Mouse (Mus musculus) heart, embryonic 10.5 days (tissue): ENCODE measurements around the gene Zmat5. TPM values are rescaled to one million over a fixed set of nuclear protein-coding genes. Genes with fewer than 3 reads are reported as not detected.

ENCODE experiments used
- DNase-seq: peaks from one replicate; pipeline ENCODE4 v3.0.0-alpha.2; 2017; ENCODE audit warnings: low spot score
- H3K27ac ChIP-seq: fragments of 300-500 bp; sonication (generic); 2 replicates; pipeline ENCODE4 v1.5.1; 2016; ENCODE audit warnings: mild to moderate bottlenecking
- H3K27me3 ChIP-seq: fragments of 300-500 bp; sonication (generic); 2 replicates; pipeline ENCODE4 v1.6.1; 2016; ENCODE audit warnings: mild to moderate bottlenecking; ENCODE audit not compliant: poor library complexity, insufficient read depth, severe bottlenecking
- H3K36me3 ChIP-seq: fragments of 300-500 bp; sonication (generic); 2 replicates; pipeline ENCODE4 v1.6.1; 2016; ENCODE audit warnings: mild to moderate bottlenecking, moderate library complexity
- H3K4me1 ChIP-seq: fragments of 300-500 bp; sonication (generic); 2 replicates; pipeline ENCODE4 v1.6.1; 2016; ENCODE audit warnings: mild to moderate bottlenecking
- H3K4me3 ChIP-seq: fragments of 300-500 bp; sonication (generic); 2 replicates; pipeline ENCODE4 v1.5.1; 2016; ENCODE audit warnings: mild to moderate bottlenecking, moderate library complexity
- H3K9me3 ChIP-seq: fragments of 300-500 bp; sonication (generic); 2 replicates; pipeline ENCODE4 v1.6.1; 2016; ENCODE audit warnings: mild to moderate bottlenecking, moderate library complexity
- WGBS: fragments of 180-500 bp; shearing (Covaris S2); methylation state at CpG from one replicate; pipeline ENCODE4 v1.1.7; 2016; 5-methylcytosine and 5-hydroxymethylcytosine counted together
- polyA plus RNA-seq: library from polyadenylated mRNA; unstranded; fragments of >200 nt; fragmentation: Nextera tagmentation; extraction: Ambion mirVana; gene quantifications from 2 replicates; pipeline ENCODE4 v1.2.1, GENCODE M21; 2016

The Zmat5 gene
- polyA plus RNA-seq, 1 experiment from 2014 or later: 66.7 TPM

GRCm38 (mm10) chr11:4769293-4769692 lies 64.8 kb downstream of the Zmat5 start:
- Histone ChIP-seq H3K27ac (no peak overlapping the region), H3K36me3 (peaks cover 31% of the 10 kb centered on the region), H3K27me3 (no peaks in the 10 kb centered on the region), H3K4me1 (no peaks in the 10 kb centered on the region), H3K4me3 (no peak overlapping the region), H3K9me3 (no peaks in the 10 kb centered on the region)
- 76% methylated on average over 7 of the region's 7 CpGs for WGBS
- no peak for DNase-seq

GRCm38 (mm10) chr11:4769881-4770280 lies 65.4 kb downstream of the Zmat5 start:
- H3K27ac ChIP-seq: no peak overlapping the region
- H3K27me3 ChIP-seq: no peaks in the 10 kb centered on the region
- 92% methylated on average over 6 of the region's 6 CpGs for WGBS
- DNase-seq: no peak
- no peaks in the 10 kb centered on the region for H3K4me1 ChIP-seq
- H3K4me3 ChIP-seq: no peak overlapping the region
- no peaks in the 10 kb centered on the region for H3K9me3 ChIP-seq
- H3K36me3 ChIP-seq: peaks cover 31% of the 10 kb centered on the region

GRCm38 (mm10) chr11:4771756-4772155 lies 67.3 kb downstream of the Zmat5 start:
- Histone ChIP-seq H3K9me3 (no peaks in the 10 kb centered on the region), H3K27ac (no peak overlapping the region), H3K4me3 (no peak overlapping the region), H3K4me1 (no peaks in the 10 kb centered on the region), H3K36me3 (peaks cover 38% of the 10 kb centered on the region), H3K27me3 (no peaks in the 10 kb centered on the region)
- no peak for DNase-seq
- WGBS: 85% methylated on average over 7 of the region's 7 CpGs

GRCm38 (mm10) chr11:4772925-4773324 lies 68.4 kb downstream of the Zmat5 start:
- Histone ChIP-seq H3K36me3 (peaks cover 48% of the 10 kb centered on the region), H3K27me3 (no peaks in the 10 kb centered on the region), H3K4me1 (no peaks in the 10 kb centered on the region), H3K27ac (no peak overlapping the region), H3K9me3 (no peaks in the 10 kb centered on the region), H3K4me3 (no peak overlapping the region)
- 37% methylated on average over 3 of the region's 3 CpGs for WGBS
- DNase-seq: no peak

GRCm38 (mm10) chr11:4780927-4781326 lies 76.4 kb downstream of the Zmat5 start:
- Histone ChIP-seq H3K27me3 (no peaks in the 10 kb centered on the region), H3K4me1 (no peaks in the 10 kb centered on the region), H3K4me3 (no peak overlapping the region), H3K27ac (no peak overlapping the region), H3K36me3 (peaks cover 83% of the 10 kb centered on the region), H3K9me3 (no peaks in the 10 kb centered on the region)
- WGBS: 84% methylated on average over 3 of the region's 3 CpGs
- DNase-seq: no peak

GRCm38 (mm10) chr11:4783116-4783515 lies 78.6 kb downstream of the Zmat5 start:
- H3K4me1 ChIP-seq: no peaks in the 10 kb centered on the region
- DNase-seq: no peak
- H3K36me3 ChIP-seq: peaks cover 85% of the 10 kb centered on the region
- no peaks in the 10 kb centered on the region for H3K27me3 ChIP-seq
- H3K27ac ChIP-seq: no peak overlapping the region
- WGBS: 90% methylated on average over 3 of the region's 3 CpGs
- no peak overlapping the region for H3K4me3 ChIP-seq
- no peaks in the 10 kb centered on the region for H3K9me3 ChIP-seq

GRCm38 (mm10) chr11:4784629-4785142 lies 80.2 kb downstream of the Zmat5 start:
- peaks cover 83% of the 10 kb centered on the region for H3K36me3 ChIP-seq
- 75% methylated on average over 5 of the region's 5 CpGs for WGBS
- no peak for DNase-seq

More at GRCm38 (mm10) chr11:4784629-4785142, 80.2 kb downstream of the Zmat5 start:
- no peaks in the 10 kb centered on the region for H3K27me3 ChIP-seq
- H3K27ac ChIP-seq: no peak overlapping the region
- no peaks in the 10 kb centered on the region for H3K9me3 ChIP-seq
- H3K4me1 ChIP-seq: no peaks in the 10 kb centered on the region
- H3K4me3 ChIP-seq: no peak overlapping the region

Other genes with a start within 250 kb of the Zmat5 start
- 23.7 and 28.0 TPM in 2 replicates for gene Mtmr3, start 109.8 kb upstream of the Zmat5 start, polyA plus RNA-seq
- not detected in 2 replicates for gene Gm11032, start 84.6 kb upstream of the Zmat5 start, polyA plus RNA-seq
- 32.2 and 36.1 TPM in 2 replicates for gene Ascc2, start 66.9 kb upstream of the Zmat5 start, polyA plus RNA-seq
- 1,046 and 1,532 TPM in 2 replicates for gene Uqcr10, start 336 bp upstream of the Zmat5 start, polyA plus RNA-seq
- gene Cabp7, start 42.1 kb downstream of the Zmat5 start, polyA plus RNA-seq: 0.11 and 0.15 TPM in 2 replicates
- gene Nf2, start 144.9 kb downstream of the Zmat5 start, polyA plus RNA-seq: 43.2 and 52.5 TPM in 2 replicates
- 43.6 and 60.9 TPM in 2 replicates for gene Nipsnap1, start 169.3 kb downstream of the Zmat5 start, polyA plus RNA-seq
- gene Thoc5, start 190.6 kb downstream of the Zmat5 start, polyA plus RNA-seq: 32.2 and 36.9 TPM in 2 replicates
- 0.39 and 0.74 TPM in 2 replicates for gene Nefh, start 243.4 kb downstream of the Zmat5 start, polyA plus RNA-seq